Comparison of ENCODE assay signal across 13 mouse cellular contexts in the genomic region with DNA sequence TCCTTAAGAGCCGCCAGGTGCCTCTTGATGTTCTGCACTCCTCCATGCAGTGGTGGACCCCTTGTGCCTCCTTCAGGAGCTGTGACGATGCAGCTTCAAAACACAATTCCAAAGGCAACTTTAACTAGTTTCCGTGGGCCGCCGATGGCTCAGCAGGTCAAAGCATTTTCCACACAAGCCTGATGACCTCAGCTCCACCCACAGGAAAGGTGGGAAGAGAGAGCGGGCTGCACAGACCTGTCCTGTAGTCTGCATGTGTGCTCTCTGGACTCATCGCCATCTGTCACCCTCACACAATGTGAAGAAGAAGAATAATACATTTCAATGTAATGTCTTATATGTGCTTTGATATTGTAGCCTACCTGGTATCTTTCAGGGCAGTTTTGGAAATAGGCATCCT.
"Had no signal": no experiment of that assay in that cellular context is flagged by ENCODE, and none has a peak within 500 bp of the region (broad histone marks: within the 10 kb centered on the region; RNA-seq: fewer than 3 reads in every experiment).

No protein-coding gene starts in this region.

- H3K4me2 ChIP-seq: limb, embryonic 13.5 days; midbrain, embryonic 13.5 days; neural tube, embryonic 15.5 days had no signal

- H3K27ac ChIP-seq: limb, embryonic 13.5 days; liver, embryonic 14.5 days; midbrain, embryonic 13.5 days; neural tube, embryonic 15.5 days had no signal

- H3K4me1 ChIP-seq: limb, embryonic 13.5 days; midbrain, embryonic 13.5 days; neural tube, embryonic 15.5 days had no signal

- H3K9ac ChIP-seq: limb, embryonic 13.5 days; liver, embryonic 14.5 days; midbrain, embryonic 13.5 days; neural tube, embryonic 15.5 days had no signal

- ATAC-seq: lung, postnatal 0 days; midbrain, embryonic 13.5 days had no signal

- DNase-seq: kidney, postnatal 4 days; left cerebral cortex, postnatal 4 days; lung, adult 2 months; lung, postnatal 36 days; right cerebral cortex, adult 18-20 months; right cerebral cortex, postnatal 25 days; thymus, postnatal 36 days had no signal

- H3K9me3 ChIP-seq: limb, embryonic 13.5 days; midbrain, embryonic 13.5 days; neural tube, embryonic 15.5 days had no signal

- H3K27me3 ChIP-seq: limb, embryonic 13.5 days; midbrain, embryonic 13.5 days; neural tube, embryonic 15.5 days had no signal

- H3K4me3 ChIP-seq: limb, embryonic 13.5 days; midbrain, embryonic 13.5 days; myocyte; neural tube, embryonic 15.5 days had no signal
